Mouse (Mus musculus): ENCODE measurements around the gene Zfp712. TPM values are rescaled to one million over a fixed set of nuclear protein-coding genes. Genes with fewer than 3 reads are reported as not detected.

Gene Zfp712
- total and polyA plus RNA-seq, 3 experiments: 0.71 to 1.3 (median 1.2) TPM

- no peaks in the 10 kb centered on the region for H3K27me3 ChIP-seq (replicated peaks)
- no peak for TF ChIP-seq CTCF (conservative IDR thresholded peaks at IDR 0.05 in 1 of 2, IDR thresholded peaks at IDR 0.05 in 1 of 2; ENCODE audit: low read depth in 2 of 2, low read length in 2 of 2)
- no peak for TF ChIP-seq MAX (IDR thresholded peaks at IDR 0.05; ENCODE audit: low read length)
- no peak for TF ChIP-seq MAFK (IDR thresholded peaks at IDR 0.05; ENCODE audit: insufficient replicate concordance, low read length)
- no peak overlapping the region for H3K4me3 ChIP-seq (replicated peaks in 1 of 3; ENCODE audit: low read depth in 2 of 3, low read length in 2 of 3, poor library complexity in 1 of 3)
- no peak overlapping the region for H3K4me2 ChIP-seq (ENCODE audit: insufficient read depth, low read depth, poor library complexity, severe bottlenecking)
- H3K36me3 ChIP-seq (replicated peaks in 1 of 2; ENCODE audit: control insufficient read depth in 1 of 2, insufficient read depth in 1 of 2, low read length in 1 of 2): peaks cover 0 to 2% of the 10 kb centered on the region in 2 experiments
- no peak overlapping the region for H3K27ac ChIP-seq (ENCODE audit: insufficient read depth, low read depth)
- in situ Hi-C loops (cut with MboI; ENCODE audit: low pct_ligation_motif_present, low pct_unique_long_range_greater_than_20kb, low sequenced_read_pairs): no loop called here
- no peak overlapping the region for H3K9ac ChIP-seq (ENCODE audit: insufficient read depth, low read depth)
- no peaks in the 10 kb centered on the region for H3K79me2 ChIP-seq (replicated peaks; ENCODE audit: control insufficient read depth, extremely low read depth, insufficient read depth, poor library complexity, severe bottlenecking)
- peaks cover 3 to 8% of the 10 kb centered on the region in 2 experiments; a peak in 3 of 4 replicates for H3K4me1 ChIP-seq (ENCODE audit: control insufficient read depth in 1 of 2, insufficient read depth in 2 of 2)
- no peak for DNase-seq (ENCODE audit: extremely low read depth)
- dilution Hi-C loops (cut with MboI; ENCODE audit: extremely low pct_ligation_motif_present, extremely low pct_unique_long_range_greater_than_20kb, low sequenced_read_pairs): no loop called here
- no peaks in the 10 kb centered on the region for H3K9me3 ChIP-seq (replicated peaks; ENCODE audit: low read length)
Measured at GRCm38 (mm10) chr13:67062427-67062826, 1.5 kb upstream of the Zfp712 start.

DNA sequence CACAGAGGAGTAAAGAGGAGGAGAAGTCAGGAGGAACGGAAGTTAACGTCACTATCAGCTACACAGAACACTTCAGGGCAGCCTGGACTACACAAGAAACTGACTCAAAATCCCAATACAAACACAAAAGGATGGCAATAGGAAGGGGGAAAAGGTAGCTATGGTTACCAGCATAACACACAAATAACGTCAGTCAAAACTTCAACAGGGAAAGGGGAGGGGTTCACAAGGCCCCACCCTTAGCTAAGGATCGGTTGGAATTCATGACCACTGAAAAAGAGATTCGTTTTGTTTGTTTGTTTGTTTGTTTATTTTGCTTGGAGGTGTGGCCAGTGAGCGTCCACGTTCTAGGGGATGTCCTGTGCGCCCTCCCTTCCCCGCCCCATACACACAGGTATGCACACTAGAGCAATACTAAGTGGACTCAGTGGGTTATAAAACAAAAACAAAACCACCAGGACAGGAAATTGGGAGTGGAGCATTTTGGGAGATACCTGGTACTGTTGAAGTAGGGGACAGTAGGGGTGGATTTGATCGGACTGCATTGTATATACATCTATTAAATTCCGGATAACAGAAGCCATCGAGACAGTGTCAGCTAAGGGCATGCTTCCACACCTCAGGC, 697 bp downstream of the Zfp712 start:
- Histone ChIP-seq H3K4me1 (ENCODE audit: control insufficient read depth in 1 of 2, insufficient read depth in 2 of 2) (peaks cover 3 to 8% of the 10 kb centered on the region in 2 experiments; a peak in 3 of 4 replicates), H3K36me3 (replicated peaks in 1 of 2; ENCODE audit: control insufficient read depth in 1 of 2, insufficient read depth in 1 of 2, low read length in 1 of 2) (peaks cover 0 to under 1% of the 10 kb centered on the region in 2 experiments), H3K4me2 (ENCODE audit: insufficient read depth, low read depth, poor library complexity, severe bottlenecking) (peak overlapping the region; percentile 92), H3K4me3 (replicated peaks in 1 of 3; ENCODE audit: low read depth in 2 of 3, low read length in 2 of 3, poor library complexity in 1 of 3) (peak overlapping the region; percentile 83 to 96 (median 93)), H3K9me3 (replicated peaks; ENCODE audit: low read length) (no peaks in the 10 kb centered on the region), H3K79me2 (replicated peaks; ENCODE audit: control insufficient read depth, extremely low read depth, insufficient read depth, poor library complexity, severe bottlenecking) (no peaks in the 10 kb centered on the region), H3K27ac (ENCODE audit: insufficient read depth, low read depth) (peak overlapping the region; percentile 54; the same call in 1 of the 2 replicates), H3K27me3 (replicated peaks) (no peaks in the 10 kb centered on the region), H3K9ac (ENCODE audit: insufficient read depth, low read depth) (peak overlapping the region; percentile 45)
- dilution Hi-C loops (cut with MboI; ENCODE audit: extremely low pct_ligation_motif_present, extremely low pct_unique_long_range_greater_than_20kb, low sequenced_read_pairs): no loop called here
- in situ Hi-C loops (cut with MboI; ENCODE audit: low pct_ligation_motif_present, low pct_unique_long_range_greater_than_20kb, low sequenced_read_pairs): no loop called here
- TF ChIP-seq POLR2AphosphoS2 (IDR thresholded peaks at IDR 0.05; ENCODE audit: low read depth, low read length) (no peak), SIN3A (IDR thresholded peaks at IDR 0.05; ENCODE audit: low read length) (no peak), BHLHE40 (IDR thresholded peaks at IDR 0.05; ENCODE audit: low read depth, low read length) (no peak)
- DNase-seq (ENCODE audit: extremely low read depth): peak; percentile 18

Other genes with a start within 250 kb of the Zfp712 start
- 0.67 and 0.68 TPM in 2 replicates for gene Gm10767, start 156.3 kb downstream of the Zfp712 start, total RNA-seq (2012; rRNA removed)
- gene Gm10767, start 156.3 kb downstream of the Zfp712 start, total RNA-seq (2014; rRNA removed): 2.7 TPM in 2 replicates
- gene Gm10767, start 156.3 kb downstream of the Zfp712 start, polyA plus RNA-seq (2012; ENCODE audit: insufficient read length, low read depth): 1.4 and 1.6 TPM in 2 replicates
- 0.81 and 1.1 TPM in 2 replicates for gene Zfp708, start 36.8 kb upstream of the Zfp712 start, total RNA-seq (2012; rRNA removed)
- 3.4 and 4.2 TPM in 2 replicates for gene Zfp708, start 36.8 kb upstream of the Zfp712 start, total RNA-seq (2014; rRNA removed)
- gene Zfp708, start 36.8 kb upstream of the Zfp712 start, polyA plus RNA-seq (2012; ENCODE audit: insufficient read length, low read depth): 1.1 and 1.2 TPM in 2 replicates
- 3.4 and 4.2 TPM in 2 replicates for gene Gm28557, start 47.4 kb upstream of the Zfp712 start, total RNA-seq (2012; rRNA removed)
- gene Gm28557, start 47.4 kb upstream of the Zfp712 start, total RNA-seq (2014; rRNA removed): 2.9 and 4.5 TPM in 2 replicates
- gene Gm28557, start 47.4 kb upstream of the Zfp712 start, polyA plus RNA-seq (2012; ENCODE audit: insufficient read length, low read depth): 1.6 TPM in 2 replicates
- gene Rslcan18, start 55.1 kb upstream of the Zfp712 start, total RNA-seq (2012; rRNA removed): 0.55 TPM in 2 replicates
- gene Rslcan18, start 55.1 kb upstream of the Zfp712 start, total RNA-seq (2014; rRNA removed): 0.18 and 0.81 TPM in 2 replicates
- 0.20 and 0.57 TPM in 2 replicates for gene Rslcan18, start 55.1 kb upstream of the Zfp712 start, polyA plus RNA-seq (2012; ENCODE audit: insufficient read length, low read depth)
- gene Zfp759, start 60.5 kb upstream of the Zfp712 start, total RNA-seq (2012; rRNA removed): 2.1 and 2.2 TPM in 2 replicates
- gene Zfp759, start 60.5 kb upstream of the Zfp712 start, total RNA-seq (2014; rRNA removed): 6.1 and 7.1 TPM in 2 replicates
- gene Zfp759, start 60.5 kb upstream of the Zfp712 start, polyA plus RNA-seq (2012; ENCODE audit: insufficient read length, low read depth): 2.6 and 2.7 TPM in 2 replicates
- 7.4 and 8.6 TPM in 2 replicates for gene Rsl1, start 112.0 kb upstream of the Zfp712 start, total RNA-seq (2012; rRNA removed)
- gene Rsl1, start 112.0 kb upstream of the Zfp712 start, total RNA-seq (2014; rRNA removed): 16.0 and 18.8 TPM in 2 replicates
- 9.8 and 10.7 TPM in 2 replicates for gene Rsl1, start 112.0 kb upstream of the Zfp712 start, polyA plus RNA-seq (2012; ENCODE audit: insufficient read length, low read depth)
- 1.6 and 2.3 TPM in 2 replicates for gene Zfp455, start 133.3 kb upstream of the Zfp712 start, total RNA-seq (2012; rRNA removed)
- gene Zfp455, start 133.3 kb upstream of the Zfp712 start, total RNA-seq (2014; rRNA removed): 5.6 and 5.7 TPM in 2 replicates
- 2.3 and 3.3 TPM in 2 replicates for gene Zfp455, start 133.3 kb upstream of the Zfp712 start, polyA plus RNA-seq (2012; ENCODE audit: insufficient read length, low read depth)
- gene Zfp458, start 217.3 kb upstream of the Zfp712 start, total RNA-seq (2012; rRNA removed): 1.6 and 2.3 TPM in 2 replicates
- gene Zfp458, start 217.3 kb upstream of the Zfp712 start, total RNA-seq (2014; rRNA removed): 3.2 and 3.3 TPM in 2 replicates
- 1.6 and 2.4 TPM in 2 replicates for gene Zfp458, start 217.3 kb upstream of the Zfp712 start, polyA plus RNA-seq (2012; ENCODE audit: insufficient read length, low read depth)
- gene Zfp457, start 245.3 kb upstream of the Zfp712 start, total RNA-seq (2012; rRNA removed): 0.97 and 0.98 TPM in 2 replicates
- 0.66 TPM in 1 of 2 replicates, not detected in the other for gene Zfp457, start 245.3 kb upstream of the Zfp712 start, total RNA-seq (2014; rRNA removed)
- 0.40 and 0.57 TPM in 2 replicates for gene Zfp457, start 245.3 kb upstream of the Zfp712 start, polyA plus RNA-seq (2012; ENCODE audit: insufficient read length, low read depth)

All from CH12.LX (cell line).